Mouse (Mus musculus) thymus, adult 2 months (tissue): Measurements from ENCODE around the gene Sigirr. TPM values are rescaled to one million over a fixed set of nuclear protein-coding genes. Genes with fewer than 3 reads are reported as not detected.

Experiments
- DNase-seq: peaks from one replicate; pipeline ENCODE4 v3.0.0; 2021
- H3K27ac ChIP-seq: fragments of 200-500 bp; 2 replicates; pipeline ENCODE4 v1.5.1; 2012; ENCODE audit warnings: low read length, control low read depth; ENCODE audit not compliant: control insufficient read depth, insufficient read depth
- H3K27me3 ChIP-seq: fragments of 200-500 bp; 2 replicates; pipeline ENCODE4 v1.6.1; 2012; ENCODE audit warnings: mild to moderate bottlenecking, low read length, moderate library complexity, mixed read lengths; ENCODE audit not compliant: control insufficient read depth, insufficient read depth
- H3K36me3 ChIP-seq: fragments of 200-500 bp; 2 replicates; pipeline ENCODE4 v1.6.1; 2012; ENCODE audit warnings: mild to moderate bottlenecking, low read length, moderate library complexity; ENCODE audit not compliant: control insufficient read depth, insufficient read depth
- H3K4me1 ChIP-seq: fragments of 200-500 bp; replicated peaks from 2 replicates; pipeline ENCODE4 v1.6.1; 2012; ENCODE audit warnings: low read length; ENCODE audit not compliant: control insufficient read depth, insufficient read depth
- H3K4me3 ChIP-seq: fragments of 200-500 bp; 2 replicates; pipeline ENCODE4 v1.5.1; 2012; ENCODE audit warnings: mild to moderate bottlenecking, low read length, control low read depth, moderate library complexity; ENCODE audit not compliant: control insufficient read depth, insufficient read depth
- CTCF ChIP-seq: fragments of 200-500 bp; IDR thresholded peaks from 2 replicates; pipeline ENCODE4 v1.5.1; 2012; ENCODE audit warnings: mild to moderate bottlenecking, control low read depth, low read length, moderate library complexity, borderline replicate concordance; ENCODE audit not compliant: control insufficient read depth, poor library complexity, insufficient read depth; ENCODE audit errors: extremely low read depth
- POLR2A ChIP-seq: fragments of 200-500 bp; IDR thresholded peaks from 2 replicates; pipeline ENCODE4 v1.6.1; 2012; ENCODE audit warnings: mild to moderate bottlenecking, low read length, control low read depth, moderate library complexity; ENCODE audit not compliant: control insufficient read depth, poor library complexity, insufficient read depth; ENCODE audit errors: extremely low read depth
- WGBS: fragments of 180-500 bp; shearing (Covaris S2); methylation state at CpG from one replicate; pipeline ENCODE4 v1.1.7; 2018; 5-methylcytosine and 5-hydroxymethylcytosine counted together
- polyA plus RNA-seq: library from polyadenylated mRNA; depleted of rRNA; stranded (reverse); fragments of >200 nt; gene quantifications from 2 replicates; pipeline ENCODE4 v1.2.3, GENCODE M21; 2012

Sigirr gene
- polyA plus RNA-seq, 1 experiment, result 67.3 TPM

GRCm38 (mm10) chr7:141056976-141057375 lies 43.4 kb downstream of the Sigirr start:
- Histone ChIP-seq H3K27ac (no peak overlapping the region), H3K36me3 (no peaks in the 10 kb centered on the region), H3K4me1 (peaks cover 14% of the 10 kb centered on the region), H3K4me3 (no peak overlapping the region), H3K27me3 (peaks cover 6% of the 10 kb centered on the region; the same call in 1 of the 2 replicates)
- no peak for DNase-seq
- TF ChIP-seq POLR2A (no peak), CTCF (no peak)
- 89% methylated on average over 6 of the region's 6 CpGs for WGBS

- WGBS, result 93% methylated on average over 4 of the region's 4 CpGs
- H3K4me3 ChIP-seq, result no peak overlapping the region
- H3K27me3 ChIP-seq, result peaks cover 2% of the 10 kb centered on the region; the same call in 1 of the 2 replicates
- H3K27ac ChIP-seq, result no peak overlapping the region
- TF ChIP-seq CTCF, result no peak
- TF ChIP-seq POLR2A, result no peak
- H3K36me3 ChIP-seq, result no peaks in the 10 kb centered on the region
- DNase-seq, result no peak
- H3K4me1 ChIP-seq, result peaks cover 10% of the 10 kb centered on the region
Measured at GRCm38 (mm10) chr7:141055785-141056184, 44.6 kb downstream of the Sigirr start.

GRCm38 (mm10) chr7:141052421-141052820 lies 48.0 kb downstream of the Sigirr start:
- H3K27me3 ChIP-seq, result no peaks in the 10 kb centered on the region
- no peak overlapping the region for H3K4me3 ChIP-seq
- 88% methylated on average over 2 of the region's 2 CpGs for WGBS
- H3K27ac ChIP-seq, result no peak overlapping the region
- no peak for DNase-seq
- no peaks in the 10 kb centered on the region for H3K36me3 ChIP-seq
- TF ChIP-seq POLR2A, result no peak
- TF ChIP-seq CTCF, result no peak
- peaks cover 11% of the 10 kb centered on the region for H3K4me1 ChIP-seq

- WGBS, result 96% methylated on average over 4 of the region's 4 CpGs
- Histone ChIP-seq H3K4me1 (peaks cover 15% of the 10 kb centered on the region), H3K4me3 (no peak overlapping the region), H3K36me3 (no peaks in the 10 kb centered on the region), H3K27me3 (no peaks in the 10 kb centered on the region), H3K27ac (no peak overlapping the region)
- DNase-seq, result no peak
- no peak for TF ChIP-seq CTCF
- no peak for TF ChIP-seq POLR2A
Measured at GRCm38 (mm10) chr7:141052016-141052415, 48.4 kb downstream of the Sigirr start.

GRCm38 (mm10) chr7:141051060-141051685 lies 49.2 kb downstream of the Sigirr start:
- no peak overlapping the region for H3K4me3 ChIP-seq
- DNase-seq, result no peak
- no peaks in the 10 kb centered on the region for H3K27me3 ChIP-seq
- H3K27ac ChIP-seq, result no peak overlapping the region
- 88% methylated on average over 17 of the region's 17 CpGs for whole genome bisulfite sequencing
- H3K4me1 ChIP-seq, result peaks cover 15% of the 10 kb centered on the region
- no peaks in the 10 kb centered on the region for H3K36me3 ChIP-seq
- TF ChIP-seq POLR2A (no peak), CTCF (no peak)

GRCm38 (mm10) chr7:141049326-141049725 lies 51.0 kb downstream of the Sigirr start:
- Histone ChIP-seq H3K4me1 (peaks cover 15% of the 10 kb centered on the region), H3K27me3 (no peaks in the 10 kb centered on the region), H3K4me3 (no peak overlapping the region), H3K36me3 (no peaks in the 10 kb centered on the region), H3K27ac (no peak overlapping the region)
- 90% methylated on average over 2 of the region's 2 CpGs for WGBS
- no peak for DNase-seq
- TF ChIP-seq POLR2A (no peak), CTCF (no peak)
